Mouse (Mus musculus) neutrophil, adult 5-6 weeks (primary cell): Measurements from ENCODE around the gene Rasgef1b. TPM values are rescaled to one million over a fixed set of nuclear protein-coding genes. Genes with fewer than 3 reads are reported as not detected.

Experiments used
- ATAC-seq: fragments of 151-379, 151-347 bp; 2 replicates; pipeline ENCODE4 v1.8.0; 2017; ENCODE audit warnings: mild to moderate bottlenecking, moderate TSS enrichment; ENCODE audit not compliant: insufficient number of reproducible peaks, poor library complexity, low FRiP score, severe bottlenecking; ENCODE audit errors: extremely low read depth
- total RNA-seq: library from RNA; stranded (forward); fragments of 200-1000 nt; gene quantifications from 2 replicates; pipeline ENCODE4 v1.2.3, GENCODE M21; 2017

The Rasgef1b gene
- total RNA-seq, 1 experiment from 2014 or later = 48.2 TPM

DNA sequence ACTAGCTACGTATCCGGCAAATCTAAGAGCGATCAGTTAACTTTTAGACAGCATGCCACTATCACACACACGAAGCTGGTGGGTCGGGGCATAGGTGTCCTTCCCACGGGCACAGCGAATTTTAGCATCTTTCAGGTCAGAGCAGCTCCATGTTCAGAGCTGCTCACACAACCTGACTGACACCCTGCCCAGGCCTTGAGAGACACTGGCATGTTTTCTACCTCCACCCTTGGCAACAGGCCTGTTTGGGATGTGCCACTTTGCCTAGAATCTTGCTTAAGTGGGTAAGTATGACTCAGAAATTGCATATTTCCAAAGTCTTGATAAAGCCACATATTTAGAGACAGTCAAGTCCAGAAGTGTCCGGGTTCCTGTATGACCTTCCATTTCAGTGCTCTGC, 296.4 kb downstream of the Rasgef1b start:
- no peak for ATAC-seq

DNA sequence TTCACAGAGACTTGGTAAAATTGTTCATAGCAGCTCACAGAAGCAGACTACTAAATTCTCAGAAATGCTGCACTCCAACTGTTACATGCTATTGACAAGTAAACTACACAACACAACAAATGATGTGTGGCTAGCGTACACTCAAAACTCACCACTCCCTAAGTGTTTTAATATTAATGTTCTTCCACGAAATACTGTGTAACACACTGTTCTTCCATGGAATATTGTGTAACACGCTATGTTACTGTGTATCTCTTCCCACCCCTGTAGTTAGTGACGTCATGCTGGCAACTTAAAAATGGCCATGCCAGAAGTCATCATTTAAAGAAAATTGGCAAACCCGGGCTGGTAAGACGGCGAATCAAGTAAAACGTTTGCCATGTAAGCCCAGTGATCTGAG, 299.6 kb downstream of the Rasgef1b start:
- no peak for ATAC-seq

DNA sequence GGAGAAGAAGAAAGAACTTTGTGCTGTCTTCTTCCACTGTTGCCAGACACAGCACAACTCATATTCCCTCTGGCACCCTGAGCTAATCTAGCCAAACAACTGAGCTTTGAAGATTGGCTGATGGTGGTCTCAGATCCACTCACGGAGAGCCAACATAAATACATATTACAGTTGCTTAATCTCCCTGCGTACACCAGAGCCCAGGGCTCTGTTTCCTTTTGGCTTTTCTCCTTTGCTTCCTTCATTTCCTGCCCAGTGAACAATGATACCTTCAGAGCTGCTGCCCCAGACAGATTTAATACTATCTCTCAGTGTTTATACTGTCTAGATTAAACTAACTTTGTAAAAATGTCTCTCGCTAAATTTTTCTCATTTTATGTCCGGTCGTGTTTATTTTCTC, 300.2 kb downstream of the Rasgef1b start:
- ATAC-seq = no peak

DNA sequence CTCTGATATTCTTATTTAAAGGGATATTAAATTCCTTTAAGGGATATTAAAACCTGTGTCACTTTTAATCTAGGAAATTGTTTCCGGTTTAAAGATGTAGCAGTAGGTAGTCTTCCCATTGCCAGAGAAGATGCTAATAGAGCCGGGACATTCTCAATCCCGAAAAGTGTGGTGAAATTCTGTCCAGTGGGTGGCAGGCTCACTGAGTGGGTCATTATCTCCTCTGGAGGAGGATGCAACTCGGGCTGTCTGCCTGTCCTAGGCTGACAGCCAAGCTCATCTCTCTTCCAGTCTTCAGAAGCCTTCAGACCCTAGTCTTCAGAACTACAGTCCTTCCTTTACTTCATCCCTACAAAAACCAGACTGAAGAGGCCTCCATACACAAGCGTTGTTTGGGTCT, 305.6 kb downstream of the Rasgef1b start:
- no peak for ATAC-seq

DNA sequence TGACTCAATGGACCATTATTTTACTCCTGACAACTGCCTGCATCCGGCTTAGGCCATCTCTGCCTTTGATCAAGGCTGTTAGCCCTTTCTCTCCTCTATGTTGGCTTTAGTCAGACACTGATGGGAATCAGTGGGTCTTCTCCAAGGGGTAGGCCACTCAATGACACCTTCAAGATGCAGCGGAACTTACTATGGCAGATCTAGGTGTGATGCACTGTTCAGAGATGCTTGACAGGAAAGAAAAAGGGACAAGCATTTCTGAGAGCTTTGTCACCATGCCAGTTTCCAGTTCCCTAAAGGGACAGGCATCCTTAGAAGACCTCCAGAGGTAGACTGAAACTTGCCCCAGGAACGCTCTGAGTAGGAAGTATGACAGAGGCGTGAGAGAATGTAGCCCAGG, 306.0 kb downstream of the Rasgef1b start:
- no peak for ATAC-seq

DNA sequence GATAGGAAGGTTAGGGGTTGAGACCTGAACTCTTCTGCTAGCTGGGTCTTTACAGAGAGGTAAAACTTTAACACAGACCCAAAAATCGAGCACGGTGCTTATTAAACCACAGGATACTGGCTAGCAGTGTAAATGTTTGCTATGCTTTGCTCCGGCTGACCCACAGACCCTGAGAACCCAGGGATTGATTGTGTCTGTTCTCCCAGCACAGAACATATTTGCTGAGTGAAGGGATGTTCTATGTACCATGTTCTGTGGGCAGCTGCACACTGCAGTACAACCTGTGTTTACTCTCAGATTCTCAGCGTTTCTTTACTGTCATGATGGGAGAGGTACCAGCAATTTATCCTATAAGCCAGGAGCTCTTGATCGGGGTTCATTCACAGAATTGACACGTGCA, 306.8 kb downstream of the Rasgef1b start:
- no peak for ATAC-seq

DNA sequence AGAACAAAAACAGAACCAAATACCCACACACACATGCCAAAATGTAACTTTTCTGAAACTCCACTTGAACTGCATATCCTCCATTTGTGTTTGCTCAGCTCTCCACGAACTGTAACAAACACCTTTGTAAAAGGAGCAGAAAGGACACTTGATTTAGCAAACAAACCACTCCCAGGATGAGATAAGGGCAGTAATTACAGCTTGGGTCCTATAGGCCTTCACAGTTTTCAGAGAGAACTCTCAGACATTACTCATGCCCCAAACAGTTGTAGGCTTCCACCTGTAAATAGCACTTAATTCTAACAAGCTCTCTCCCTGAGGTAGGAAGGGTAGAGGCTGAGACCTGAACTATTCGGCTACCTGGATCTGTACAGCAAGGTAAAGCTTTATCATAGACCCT, 309.0 kb downstream of the Rasgef1b start:
- ATAC-seq = no peak

DNA sequence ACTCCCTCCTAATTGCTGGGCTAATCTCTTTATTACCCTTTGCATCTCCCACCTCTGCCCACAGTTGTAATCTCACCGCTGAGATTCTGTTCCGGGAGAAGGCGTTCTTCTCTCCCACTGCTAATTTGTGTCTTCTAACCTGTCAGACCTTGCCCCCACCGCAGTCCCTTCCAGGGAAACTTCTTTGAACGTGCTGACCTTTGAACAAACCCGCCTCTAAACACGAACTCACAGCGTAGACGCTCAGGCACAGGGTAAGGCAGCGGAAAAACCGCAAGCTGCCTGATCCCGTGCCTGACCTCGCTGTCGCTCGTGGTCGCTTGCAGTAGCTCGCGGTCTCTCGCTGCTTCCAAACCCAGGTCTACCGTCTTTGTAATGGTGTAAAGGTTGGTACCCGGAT, 312.0 kb downstream of the Rasgef1b start:
- ATAC-seq = no peak

DNA sequence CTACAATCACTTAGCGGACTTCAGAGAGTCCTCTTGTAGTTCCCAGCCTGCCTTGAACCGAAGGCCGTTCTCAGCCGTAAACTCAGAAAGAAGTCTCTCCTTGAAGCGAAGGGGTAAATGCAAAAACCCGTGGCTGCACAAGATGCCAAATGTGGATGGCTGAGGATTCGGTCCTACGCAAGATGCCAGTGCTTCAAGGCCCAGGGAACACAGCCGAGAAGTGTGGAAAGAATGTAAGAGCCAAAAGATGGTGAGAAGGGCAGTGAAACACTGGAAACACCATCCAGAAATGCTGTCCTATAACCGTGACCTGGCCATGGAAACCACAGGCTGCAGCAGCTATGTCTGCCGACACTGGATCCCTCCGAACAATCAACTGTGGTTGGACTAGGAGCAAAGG, 313.2 kb downstream of the Rasgef1b start:
- ATAC-seq = no peak

DNA sequence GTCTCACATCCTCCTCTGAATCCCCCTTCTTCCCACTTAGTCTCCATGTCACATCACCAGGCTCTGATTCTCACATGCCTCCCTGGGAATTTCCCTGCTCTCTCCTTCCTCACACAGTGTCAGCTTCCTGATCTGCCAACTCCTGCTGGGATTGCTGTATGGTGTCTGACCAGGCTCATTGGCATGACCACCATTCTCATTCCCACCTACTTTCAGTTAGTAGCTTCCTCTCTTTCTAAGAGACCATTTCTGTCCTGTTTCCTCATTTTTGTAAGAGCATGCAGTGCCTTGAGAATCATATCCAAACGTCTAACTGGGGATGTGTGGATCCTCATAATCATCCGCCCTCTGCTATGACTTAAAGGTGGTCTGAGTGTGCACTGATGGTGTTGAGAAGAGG, 313.8 kb downstream of the Rasgef1b start:
- ATAC-seq = no peak

DNA sequence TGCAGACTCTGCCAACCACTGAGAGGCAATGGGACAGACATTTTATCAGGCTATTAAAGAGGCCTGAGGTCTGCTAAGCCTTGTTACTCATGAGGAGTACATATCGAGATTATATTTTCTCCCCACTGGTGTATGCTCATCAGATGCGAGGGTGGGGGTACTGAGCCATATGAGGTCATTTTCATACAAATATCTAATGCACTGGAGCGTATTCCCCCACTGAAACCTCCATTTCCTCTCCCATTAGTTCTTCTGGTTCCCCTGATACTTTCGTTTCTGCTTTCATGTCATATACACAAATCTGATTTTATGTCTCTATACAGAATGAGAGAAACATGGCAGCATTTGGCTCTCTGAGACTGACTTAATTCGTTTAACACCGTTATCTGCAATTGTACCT, 314.6 kb downstream of the Rasgef1b start:
- peak; percentile 97 for ATAC-seq

DNA sequence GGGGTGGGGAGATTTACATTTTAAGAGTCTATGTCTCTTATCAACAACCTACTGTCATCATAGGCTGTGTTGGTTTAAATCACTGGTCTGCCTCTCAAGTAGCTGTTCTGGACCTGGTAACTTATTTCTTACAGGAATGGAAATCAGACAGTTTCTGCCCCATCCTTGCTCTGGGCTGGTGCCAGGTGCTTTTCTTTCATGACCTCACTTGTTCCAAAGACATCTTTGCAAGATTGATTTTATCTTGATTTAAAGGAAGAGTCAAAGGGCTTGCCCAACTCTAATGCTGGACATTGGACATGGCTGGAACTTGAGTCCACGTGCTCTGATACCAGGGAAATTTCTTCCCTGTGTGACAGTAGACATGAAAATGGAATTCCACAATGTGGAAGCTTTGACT, 315.0 kb downstream of the Rasgef1b start:
- ATAC-seq = no peak

DNA sequence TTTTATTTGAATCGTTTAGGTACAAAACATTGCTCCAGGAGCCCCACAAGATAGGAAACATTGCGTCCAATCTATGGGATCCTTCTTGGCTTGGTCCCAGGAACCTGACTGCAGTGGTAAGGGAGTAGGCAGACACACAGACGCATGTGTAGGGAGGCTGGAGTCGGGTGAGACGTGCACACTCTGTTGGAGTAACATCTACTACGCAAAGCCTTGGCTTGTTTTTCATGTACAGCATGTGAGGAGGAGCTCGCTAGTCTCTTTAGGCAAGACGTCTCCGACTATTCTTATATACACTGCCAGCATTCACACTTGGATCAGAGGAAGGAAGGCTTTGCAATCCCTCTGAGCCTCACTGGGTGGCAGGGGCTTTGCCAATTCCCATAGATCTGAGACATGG, 315.5 kb downstream of the Rasgef1b start:
- ATAC-seq = no peak

DNA sequence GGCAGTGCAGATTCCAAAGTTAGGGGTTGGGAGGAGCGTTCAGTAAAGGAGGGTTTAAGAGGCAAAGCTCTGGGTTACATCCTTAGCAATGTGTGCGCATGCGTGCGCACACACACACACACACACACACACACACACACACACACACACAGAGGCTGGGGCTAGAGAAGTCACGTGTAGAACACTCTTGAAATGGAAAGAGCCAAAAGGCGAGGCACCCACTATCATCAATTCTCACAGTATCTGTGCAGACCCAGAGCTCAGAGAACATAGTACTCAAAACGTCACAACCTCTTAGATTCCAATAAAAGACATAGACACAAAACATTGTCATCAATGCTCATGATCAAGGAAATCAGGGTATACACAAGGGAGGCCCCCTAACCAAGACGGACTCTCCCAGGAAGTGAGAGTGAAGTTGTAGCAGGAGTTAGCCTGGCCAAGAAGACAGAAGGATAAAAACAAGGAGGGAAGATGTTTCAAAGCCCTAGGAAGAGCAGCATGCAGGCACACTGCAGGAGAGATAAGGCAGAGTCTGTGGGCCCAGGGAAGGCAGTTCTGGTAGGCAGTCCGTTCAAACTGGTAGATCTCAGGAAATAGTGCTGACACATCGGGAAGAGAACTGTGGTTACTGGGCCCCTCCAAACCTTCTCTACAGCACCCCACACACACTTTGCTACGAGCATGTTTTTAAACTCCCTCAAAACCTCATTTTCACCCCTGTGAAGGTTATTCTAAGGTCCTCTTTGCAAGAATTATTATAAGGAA, 324.3 kb downstream of the Rasgef1b start:
- ATAC-seq = no peak

DNA sequence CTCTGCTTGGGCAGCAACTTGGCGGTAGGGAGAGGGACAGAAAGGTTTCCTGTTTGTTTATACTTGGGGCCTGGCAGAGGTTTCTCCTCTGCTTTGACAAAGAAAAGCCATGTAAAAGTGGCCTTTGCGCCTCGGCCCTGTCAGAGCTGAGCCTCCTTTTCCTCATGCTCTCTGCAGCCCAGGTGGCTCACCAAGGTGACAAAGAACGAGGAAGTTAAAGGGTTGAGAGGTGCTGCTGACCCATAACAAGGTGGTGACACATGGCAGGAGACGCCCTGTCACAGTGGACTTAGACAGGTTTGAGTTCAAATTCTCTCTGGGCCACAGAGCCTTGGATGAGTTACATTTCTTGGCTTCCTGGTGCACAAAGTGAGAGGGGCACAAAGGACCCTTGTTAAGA, 325.5 kb downstream of the Rasgef1b start:
- 0 out of 2 replicates have a peak, but pooled peaks have one; percentile 10 for ATAC-seq

DNA sequence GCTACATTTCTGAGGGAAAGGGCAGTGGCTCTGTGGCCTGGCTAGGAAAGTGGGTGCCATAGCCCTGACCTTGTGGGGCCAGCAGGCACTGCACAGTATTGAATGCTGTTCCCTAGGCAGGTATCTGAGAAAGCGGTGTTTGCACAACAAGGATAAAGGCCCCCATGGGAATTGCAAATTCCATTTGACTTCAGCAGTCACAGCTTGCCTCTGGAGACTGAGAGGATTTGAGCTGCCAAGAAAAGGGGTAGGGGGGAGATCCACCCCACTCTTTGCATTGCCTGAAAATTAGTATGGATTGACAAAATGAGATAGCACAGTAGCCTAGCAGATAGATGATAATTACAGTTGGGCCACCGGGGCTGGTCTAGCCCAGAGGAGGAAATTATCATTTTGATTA, 326.1 kb downstream of the Rasgef1b start:
- ATAC-seq = no peak

DNA sequence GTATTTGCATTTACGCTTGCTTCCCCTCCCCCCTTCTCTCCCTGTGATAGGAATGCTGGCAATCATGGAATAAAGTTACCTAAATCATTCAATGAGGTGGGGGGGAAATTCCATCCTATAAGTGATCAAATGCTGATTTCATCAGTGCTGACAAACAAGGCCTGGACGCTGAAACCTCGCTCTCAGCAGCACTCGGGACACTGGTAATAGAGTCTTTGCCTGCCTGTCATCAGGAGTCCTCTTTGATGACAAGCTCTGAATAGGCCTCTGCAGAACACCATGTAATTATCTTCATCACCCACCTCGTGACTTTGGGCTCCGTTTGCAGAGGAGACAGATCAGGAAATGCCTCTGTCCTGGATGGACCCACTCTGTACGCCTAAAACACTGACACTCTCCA, 326.6 kb downstream of the Rasgef1b start:
- no peak for ATAC-seq

DNA sequence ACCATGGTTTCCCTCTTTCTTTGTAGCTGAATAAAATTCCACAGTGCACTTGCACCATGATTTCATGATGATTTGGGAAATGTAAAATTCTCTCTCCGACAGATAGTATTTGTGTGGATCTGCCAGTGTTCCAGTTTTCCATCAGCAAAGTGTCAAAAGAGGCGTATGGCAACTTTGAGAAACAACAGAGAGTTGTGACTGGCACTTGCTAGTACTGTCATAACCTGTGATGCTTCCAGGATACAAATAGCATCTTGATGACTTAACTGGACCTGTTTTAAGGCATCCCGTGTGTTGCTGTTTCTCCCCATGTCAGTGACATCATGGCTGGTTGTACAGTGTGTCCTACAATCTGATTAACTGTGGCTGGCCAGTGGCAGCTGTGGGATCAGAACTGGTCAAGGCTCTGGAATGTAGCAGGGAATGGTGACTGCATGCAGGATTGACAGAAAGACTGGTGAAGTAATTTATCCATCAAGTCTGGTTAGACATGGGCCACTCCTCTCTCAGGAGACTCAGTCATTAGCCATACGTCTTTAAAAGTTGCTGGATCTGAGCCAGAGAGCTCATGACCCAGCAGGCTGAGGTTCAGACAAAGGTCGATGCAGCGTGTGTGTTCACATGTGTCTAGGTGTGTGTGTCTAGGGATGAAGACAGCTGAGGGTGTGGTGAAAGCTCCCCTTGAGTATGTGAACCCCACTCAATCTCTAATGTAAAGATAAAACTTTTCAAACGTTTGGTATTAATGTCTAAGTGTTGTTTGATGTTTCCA, 328.8 kb downstream of the Rasgef1b start:
- no peak for ATAC-seq

DNA sequence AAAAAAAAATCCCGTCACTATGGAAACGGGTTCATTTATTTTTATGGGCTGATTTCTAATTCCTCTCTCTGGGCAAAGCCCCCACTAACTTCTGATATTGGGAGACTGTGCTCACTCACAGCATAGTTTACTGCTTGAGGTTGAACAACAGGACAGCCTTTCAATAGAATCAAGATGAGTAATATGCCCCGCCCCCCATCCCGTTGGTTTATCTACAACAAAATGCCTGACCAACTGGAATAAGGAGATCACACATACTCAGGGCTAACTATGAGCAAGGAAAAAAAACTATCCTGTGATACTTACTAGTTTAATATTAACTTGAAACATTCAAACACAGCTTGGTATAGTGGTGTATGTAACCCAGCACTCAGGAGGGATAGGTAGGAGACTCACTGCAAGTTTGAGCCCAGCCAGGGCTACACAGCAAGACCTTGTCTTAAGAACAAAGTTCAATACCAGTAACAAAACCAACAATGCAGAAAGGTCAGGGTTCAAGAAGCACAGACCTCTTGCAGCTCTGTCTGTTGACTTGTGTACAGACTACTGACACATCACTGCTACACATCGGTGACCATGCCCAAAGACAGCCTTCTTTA, 330.3 kb downstream of the Rasgef1b start:
- ATAC-seq = no peak

DNA sequence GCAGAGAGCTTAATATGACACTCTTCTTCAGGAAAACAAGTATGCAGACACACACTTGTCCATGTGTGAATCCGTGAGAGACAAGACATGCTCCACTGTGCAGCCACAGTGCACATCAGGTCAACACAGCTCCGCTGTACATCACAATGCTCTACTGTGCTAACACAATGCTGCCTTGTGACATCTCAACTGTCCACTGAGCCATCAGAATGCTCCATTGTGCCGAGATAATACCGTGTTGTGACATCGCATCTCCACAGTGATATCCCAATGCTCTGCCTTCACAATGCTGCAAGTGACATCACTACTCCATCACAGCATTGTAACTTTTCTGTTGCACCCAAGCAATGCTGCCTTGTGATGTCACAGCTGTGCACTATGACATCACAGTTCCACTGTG, 334.3 kb downstream of the Rasgef1b start:
- ATAC-seq = no peak
